Mouse (Mus musculus) liver, embryonic 14.5 days (tissue): Measurements from ENCODE around the gene Cdh12. TPM values are rescaled to one million over a fixed set of nuclear protein-coding genes. Genes with fewer than 3 reads are reported as not detected.

ENCODE experiments used
- ATAC-seq: fragments of 200-750 bp; cut with Nextera tagmentation; 2 replicates; pipeline ENCODE4 v1.8.0; 2017; ENCODE audit warnings: moderate number of reproducible peaks, mild to moderate bottlenecking, moderate library complexity; ENCODE audit not compliant: insufficient read depth
- DNase-seq, 3 experiments: peaks; one replicate each; pipeline ENCODE4 v3.0.0-alpha.2; 2012 to 2013; ENCODE audit warnings: low read depth in 3 of 3, low spot score in 3 of 3
- H3K27ac ChIP-seq: fragments of 300-500 bp; sonication (generic); 2 replicates; pipeline ENCODE4 v1.5.1; 2014; ENCODE audit warnings: moderate library complexity, mild to moderate bottlenecking, control low read depth, inconsistent platforms
- H3K27me3 ChIP-seq: fragments of 300-500 bp; sonication (generic); 2 replicates; pipeline ENCODE4 v1.6.1; 2014; ENCODE audit warnings: mild to moderate bottlenecking, low read length, moderate library complexity; ENCODE audit not compliant: control insufficient read depth, insufficient read depth
- H3K36me3 ChIP-seq: fragments of 300-500 bp; sonication (generic); replicated peaks from 2 replicates; pipeline ENCODE4 v1.6.1; 2014; ENCODE audit warnings: low read depth; ENCODE audit not compliant: control insufficient read depth, insufficient read depth
- H3K4me1 ChIP-seq, 2 experiments: fragments of 200-500 bp in 1 of 2; fragments of 300-500 bp in 1 of 2; sonication (generic) in 1 of 2; replicated peaks; 2 replicates each; pipeline ENCODE4 v1.6.1; 2012 to 2014; ENCODE audit warnings: antibody characterized with exemption in 1 of 2, inconsistent platforms in 1 of 2, low read length in 1 of 2; ENCODE audit not compliant: control insufficient read depth in 2 of 2, insufficient read depth in 2 of 2
- H3K4me2 ChIP-seq: fragments of 300-500 bp; sonication (generic); 2 replicates; pipeline ENCODE4 v1.6.1; 2014; ENCODE audit warnings: low read depth, mild to moderate bottlenecking, control low read depth, moderate library complexity
- H3K4me3 ChIP-seq, 2 experiments: fragments of 200-500 bp in 1 of 2; fragments of 300-500 bp in 1 of 2; sonication (generic) in 1 of 2; 2 replicates each; pipeline ENCODE4 v1.5.1; 2012 to 2014; ENCODE audit warnings: low read depth in 2 of 2, low read length in 2 of 2, mild to moderate bottlenecking in 2 of 2, control low read depth in 1 of 2, inconsistent platforms in 1 of 2, moderate library complexity in 1 of 2; ENCODE audit not compliant: insufficient read depth in 1 of 2
- H3K9ac ChIP-seq: fragments of 300-500 bp; sonication (generic); replicated peaks from 2 replicates; pipeline ENCODE4 v1.6.1; 2014; ENCODE audit warnings: mild to moderate bottlenecking, control low read depth, moderate library complexity
- H3K9me3 ChIP-seq: fragments of 300-500 bp; sonication (generic); 2 replicates; pipeline ENCODE4 v1.6.1; 2016; ENCODE audit warnings: low read length, mixed read lengths; ENCODE audit not compliant: control insufficient read depth
- CTCF ChIP-seq: IDR thresholded peaks from 2 replicates; pipeline ENCODE4 v1.5.1; 2016; ENCODE audit warnings: antibody characterized with exemption, low read depth, control low read depth
- EP300 ChIP-seq: IDR thresholded peaks from 2 replicates; pipeline ENCODE4 v1.6.1; 2016; ENCODE audit warnings: antibody characterized with exemption, low read depth
- WGBS: fragments of 180-500 bp; shearing (Covaris S2); extraction: QIAGEN DNeasy Blood & Tissue Kit; methylation state at CpG from one replicate; pipeline ENCODE4 v1.1.7; 2014; ENCODE audit not compliant: insufficient replicate concordance; 5-methylcytosine and 5-hydroxymethylcytosine counted together
- polyA plus RNA-seq, 2 experiments: library from polyadenylated mRNA; depleted of rRNA in 1 of 2; stranded (reverse) in 1 of 2; unstranded in 1 of 2; fragments of >200 nt; fragmentation: Nextera tagmentation in 1 of 2; extraction: Ambion mirVana in 1 of 2; gene quantifications; 2 replicates each; pipeline versions ENCODE4 v1.2.1 to v1.2.3; 2012 to 2014

Cdh12 gene
- polyA plus RNA-seq, 2 experiments: not detected

DNA sequence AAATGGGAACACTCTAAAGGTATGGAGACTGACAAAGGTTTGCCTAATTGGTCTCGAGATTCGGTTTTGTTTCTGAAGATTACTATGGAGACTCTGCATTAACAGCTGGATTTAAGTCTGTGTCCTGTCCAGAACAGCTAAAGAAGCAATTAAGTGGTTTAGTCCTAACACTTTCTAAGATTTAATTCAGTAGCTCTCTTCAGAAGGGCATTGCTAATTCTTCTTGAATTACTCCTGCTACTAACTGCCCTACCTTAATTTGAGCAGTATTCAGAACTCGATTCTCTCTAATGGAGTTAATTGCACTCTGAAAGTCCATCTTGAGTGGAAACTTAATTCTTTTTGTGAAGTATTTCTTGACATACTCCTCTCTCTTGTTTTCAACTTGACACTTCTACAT lies 9.4 kb downstream of the Cdh12 start:
- 62% methylated on average over 3 of the region's 3 CpGs for WGBS
- no peaks in the 10 kb centered on the region for H3K27me3 ChIP-seq
- no peak overlapping the region for H3K9ac ChIP-seq
- TF ChIP-seq CTCF (no peak), EP300 (no peak)
- no peaks in the 10 kb centered on the region for H3K36me3 ChIP-seq
- DNase-seq (no peak), ATAC-seq (no peak)
- no peaks in the 10 kb centered on the region for H3K4me1 ChIP-seq
- H3K4me3 ChIP-seq: no peak overlapping the region
- no peak overlapping the region for H3K27ac ChIP-seq
- H3K4me2 ChIP-seq: no peak overlapping the region
- no peaks in the 10 kb centered on the region for H3K9me3 ChIP-seq

DNA sequence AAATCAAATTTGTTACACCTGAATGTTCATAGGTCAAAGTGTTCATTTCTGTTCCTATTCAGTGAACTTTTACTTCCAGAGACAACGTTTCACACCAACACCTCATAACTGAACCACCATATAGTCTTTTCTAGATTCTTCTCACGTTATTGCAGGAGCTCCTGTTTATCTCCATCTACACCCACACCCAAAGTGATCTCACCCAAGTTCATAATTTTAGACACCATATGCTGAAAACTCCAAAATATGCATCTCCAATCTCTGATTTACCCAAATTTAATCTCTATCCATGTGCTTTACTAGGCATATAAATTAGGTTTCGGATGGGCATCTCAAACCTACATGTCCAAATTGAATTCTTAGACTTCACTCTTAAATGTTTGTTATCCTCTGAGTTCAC lies 13.4 kb downstream of the Cdh12 start:
- Histone ChIP-seq H3K4me1 (no peaks in the 10 kb centered on the region), H3K9me3 (no peaks in the 10 kb centered on the region), H3K27ac (no peak overlapping the region), H3K9ac (no peak overlapping the region), H3K4me3 (no peak overlapping the region), H3K4me2 (no peak overlapping the region), H3K36me3 (no peaks in the 10 kb centered on the region), H3K27me3 (no peaks in the 10 kb centered on the region)
- ATAC-seq: no peak
- no peak for DNase-seq
- WGBS: 47% methylated on average over 3 of the region's 3 CpGs
- no peak for TF ChIP-seq CTCF
- TF ChIP-seq EP300: no peak

DNA sequence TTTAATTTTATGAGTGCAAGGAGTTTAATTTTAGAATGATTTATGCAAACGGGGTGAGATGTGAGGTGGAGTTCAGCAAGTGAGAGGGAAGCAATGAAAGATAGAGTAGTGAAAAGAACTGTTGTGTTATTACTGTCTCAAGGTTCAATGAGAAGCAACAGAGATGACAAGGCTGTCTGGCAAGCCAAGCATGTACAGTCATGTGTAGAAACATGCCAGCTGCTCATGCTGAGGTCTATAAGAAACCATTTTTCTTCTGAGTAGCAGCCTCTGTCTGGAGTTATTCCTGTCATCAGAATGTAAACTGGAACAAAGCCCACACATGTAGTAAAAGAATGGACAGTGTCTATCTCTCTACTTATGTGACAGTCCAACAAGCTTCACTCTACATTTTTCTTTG lies 14.5 kb downstream of the Cdh12 start:
- TF ChIP-seq CTCF (no peak), EP300 (no peak)
- Histone ChIP-seq H3K36me3 (no peaks in the 10 kb centered on the region), H3K4me3 (no peak overlapping the region), H3K9me3 (no peaks in the 10 kb centered on the region), H3K9ac (no peak overlapping the region), H3K27ac (no peak overlapping the region), H3K4me2 (no peak overlapping the region), H3K27me3 (no peaks in the 10 kb centered on the region), H3K4me1 (no peaks in the 10 kb centered on the region)
- ATAC-seq (no peak), DNase-seq (no peak)
- 57% methylated on average over 1 of the region's 1 CpGs for WGBS

DNA sequence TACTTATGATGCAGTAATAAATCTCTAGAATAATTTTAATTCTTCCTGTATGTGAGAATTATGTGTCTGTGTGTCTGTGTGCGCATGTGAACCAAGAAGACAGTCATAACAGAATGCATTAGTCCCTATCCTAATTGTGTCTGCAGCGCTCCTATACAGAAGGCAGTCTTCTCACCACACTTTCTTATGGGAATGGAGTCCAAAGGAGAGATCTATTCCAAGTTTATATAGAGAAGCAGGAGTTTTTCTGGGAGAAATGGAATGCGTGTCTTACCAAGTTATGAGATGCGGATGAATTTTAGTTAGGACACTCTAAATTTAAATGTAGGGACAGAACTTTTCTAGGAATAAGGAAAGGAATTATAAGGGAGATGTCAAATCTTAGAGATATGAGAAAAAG lies 101.9 kb downstream of the Cdh12 start:
- H3K4me3 ChIP-seq: no peak overlapping the region
- ATAC-seq: no peak
- no peak for DNase-seq

DNA sequence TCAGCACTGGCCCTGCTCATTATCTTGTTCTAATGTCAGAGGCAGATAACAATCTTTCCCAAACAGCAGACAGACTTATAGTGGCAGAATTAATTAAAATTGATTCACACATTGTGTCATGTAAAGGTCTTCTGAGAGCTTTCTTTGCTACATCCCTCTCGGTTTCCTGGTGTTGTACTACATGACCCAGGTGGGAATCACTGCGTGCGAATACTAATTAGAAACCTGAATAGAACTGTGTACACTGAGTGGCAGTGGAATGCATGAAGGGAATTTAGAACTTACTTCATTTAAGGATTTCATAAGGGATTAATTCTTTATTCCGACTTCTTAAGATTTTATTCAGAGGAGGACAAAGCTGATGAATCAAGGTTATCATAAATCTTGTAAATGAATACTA lies 121.9 kb downstream of the Cdh12 start:
- no peaks in the 10 kb centered on the region for H3K27me3 ChIP-seq
- 71% methylated on average over 4 of the region's 4 CpGs for WGBS
- TF ChIP-seq CTCF: no peak
- no peak for TF ChIP-seq EP300
- H3K27ac ChIP-seq: no peak overlapping the region
- ATAC-seq (no peak), DNase-seq (no peak)
- H3K9me3 ChIP-seq: no peaks in the 10 kb centered on the region
- no peak overlapping the region for H3K9ac ChIP-seq
- H3K4me3 ChIP-seq: no peak overlapping the region
- no peaks in the 10 kb centered on the region for H3K4me1 ChIP-seq
- no peaks in the 10 kb centered on the region for H3K36me3 ChIP-seq
- no peak overlapping the region for H3K4me2 ChIP-seq

More for the DNA sequence above, 101.9 kb downstream of the Cdh12 start:
- WGBS: 75% methylated on average over 4 of the region's 4 CpGs
- Histone ChIP-seq H3K9me3 (no peaks in the 10 kb centered on the region), H3K9ac (no peak overlapping the region), H3K36me3 (no peaks in the 10 kb centered on the region), H3K4me2 (no peak overlapping the region), H3K27me3 (no peaks in the 10 kb centered on the region), H3K27ac (no peak overlapping the region), H3K4me1 (no peaks in the 10 kb centered on the region)
- TF ChIP-seq CTCF: no peak
- no peak for TF ChIP-seq EP300
